Mouse (Mus musculus) testis, adult 2 months (tissue): ENCODE data around the gene Pls3. TPM values are rescaled to one million over a fixed set of nuclear protein-coding genes. Genes with fewer than 3 reads are reported as not detected.

Experiments used
- H3K27ac ChIP-seq: fragments of 200-500 bp; 2 replicates; pipeline ENCODE4 v1.5.1; 2012; ENCODE audit warnings: low read depth, low read length; ENCODE audit not compliant: control insufficient read depth, insufficient read depth
- H3K27me3 ChIP-seq: fragments of 200-500 bp; 2 replicates; pipeline ENCODE4 v1.6.1; 2012; ENCODE audit warnings: mild to moderate bottlenecking, low read length, moderate library complexity; ENCODE audit not compliant: control insufficient read depth, insufficient read depth
- H3K36me3 ChIP-seq: fragments of 200-500 bp; 2 replicates; pipeline ENCODE4 v1.6.1; 2012; ENCODE audit warnings: mild to moderate bottlenecking, low read length; ENCODE audit not compliant: control insufficient read depth, insufficient read depth
- H3K4me1 ChIP-seq: fragments of 200-500 bp; 2 replicates; pipeline ENCODE4 v1.6.1; 2012; ENCODE audit warnings: low read length; ENCODE audit not compliant: control insufficient read depth, insufficient read depth
- H3K4me3 ChIP-seq: fragments of 200-500 bp; 2 replicates; pipeline ENCODE4 v1.5.1; 2012; ENCODE audit warnings: low read depth, mild to moderate bottlenecking, low read length, moderate library complexity, mixed read lengths; ENCODE audit not compliant: control insufficient read depth
- CTCF ChIP-seq: fragments of 200-500 bp; IDR thresholded peaks from 2 replicates; pipeline ENCODE4 v1.5.1; 2012; ENCODE audit warnings: low read depth, mild to moderate bottlenecking, inconsistent platforms, low read length, moderate library complexity; ENCODE audit not compliant: control insufficient read depth, insufficient read depth, insufficient replicate concordance
- POLR2A ChIP-seq: fragments of 200-500 bp; IDR thresholded peaks from 2 replicates; pipeline ENCODE4 v1.6.1; 2012; ENCODE audit warnings: low read depth, mild to moderate bottlenecking, inconsistent platforms, low read length, moderate library complexity; ENCODE audit not compliant: control insufficient read depth
- polyA plus RNA-seq: library from polyadenylated mRNA; depleted of rRNA; stranded (reverse); fragments of >200 nt; gene quantifications from 2 replicates; pipeline ENCODE4 v1.2.3, GENCODE M21; 2012

The Pls3 gene
- polyA plus RNA-seq, 1 experiment: 3.2 TPM

DNA sequence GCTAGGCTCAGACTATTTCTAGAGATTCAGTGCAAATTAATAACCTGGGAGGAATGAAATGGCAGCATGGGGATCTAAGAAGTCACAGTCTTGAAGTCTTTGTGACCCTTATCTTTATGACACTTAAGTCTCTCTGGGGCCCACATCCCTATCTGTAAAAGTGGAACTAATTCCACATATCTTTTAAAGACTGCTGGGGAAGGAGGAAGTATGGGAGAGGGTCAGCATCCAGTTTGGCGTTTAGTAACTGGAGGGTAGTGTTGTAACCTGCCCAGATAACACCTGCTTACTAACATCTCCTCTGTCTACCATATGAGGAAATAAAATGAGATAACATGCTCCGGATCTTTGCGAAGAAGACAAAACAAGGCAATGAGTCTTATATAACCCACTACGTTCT is 30.7 kb downstream of the Pls3 start:
- no peak overlapping the region for H3K4me3 ChIP-seq
- H3K4me1 ChIP-seq: no peaks in the 10 kb centered on the region
- no peaks in the 10 kb centered on the region for H3K27me3 ChIP-seq
- H3K27ac ChIP-seq: no peak overlapping the region
- TF ChIP-seq CTCF (no peak), POLR2A (no peak)
- no peaks in the 10 kb centered on the region for H3K36me3 ChIP-seq

DNA sequence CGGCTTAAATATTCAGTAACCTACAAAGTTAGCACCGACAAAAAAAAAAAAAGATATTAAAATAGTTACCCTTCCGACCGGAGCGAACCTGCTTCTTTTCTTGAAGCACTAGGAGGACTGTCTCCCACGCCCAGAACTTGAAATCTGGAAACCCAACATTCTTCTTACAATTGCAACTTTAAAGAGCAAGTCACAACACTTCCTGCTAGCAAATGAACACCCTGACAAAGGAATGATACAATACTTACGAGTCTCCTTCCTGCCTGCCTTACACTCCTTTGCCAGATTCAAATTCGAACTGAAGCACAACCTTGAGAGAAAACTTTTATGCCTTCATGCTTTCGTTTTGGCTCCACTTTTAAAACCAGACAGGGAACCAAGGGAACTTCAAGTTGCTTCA is 32.1 kb downstream of the Pls3 start:
- no peak for TF ChIP-seq POLR2A
- TF ChIP-seq CTCF: no peak
- H3K36me3 ChIP-seq: no peaks in the 10 kb centered on the region
- H3K4me3 ChIP-seq: no peak overlapping the region
- H3K27ac ChIP-seq: no peak overlapping the region
- no peaks in the 10 kb centered on the region for H3K4me1 ChIP-seq
- no peaks in the 10 kb centered on the region for H3K27me3 ChIP-seq

DNA sequence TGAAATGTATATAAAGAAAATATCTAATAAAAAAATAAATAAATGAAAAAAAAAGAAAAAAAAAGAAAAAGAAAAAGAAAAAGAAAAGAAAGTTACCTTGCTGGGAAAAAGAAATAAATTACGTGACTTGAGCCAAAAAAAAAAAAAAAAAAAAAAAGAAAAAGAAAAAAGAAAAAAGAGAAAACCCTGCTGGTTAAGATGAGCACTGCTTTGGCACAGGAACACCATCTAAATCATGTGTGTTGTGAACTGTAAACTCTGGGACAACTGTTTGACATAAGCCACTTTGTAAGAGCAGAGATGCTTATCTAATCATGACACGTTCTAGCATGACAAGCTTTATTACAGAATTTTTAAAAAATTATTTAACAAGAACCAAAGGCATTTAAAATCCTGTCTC is 32.9 kb downstream of the Pls3 start:
- Histone ChIP-seq H3K4me1 (no peaks in the 10 kb centered on the region), H3K27me3 (no peaks in the 10 kb centered on the region), H3K4me3 (no peak overlapping the region), H3K36me3 (no peaks in the 10 kb centered on the region), H3K27ac (no peak overlapping the region)
- TF ChIP-seq CTCF (no peak), POLR2A (no peak)

DNA sequence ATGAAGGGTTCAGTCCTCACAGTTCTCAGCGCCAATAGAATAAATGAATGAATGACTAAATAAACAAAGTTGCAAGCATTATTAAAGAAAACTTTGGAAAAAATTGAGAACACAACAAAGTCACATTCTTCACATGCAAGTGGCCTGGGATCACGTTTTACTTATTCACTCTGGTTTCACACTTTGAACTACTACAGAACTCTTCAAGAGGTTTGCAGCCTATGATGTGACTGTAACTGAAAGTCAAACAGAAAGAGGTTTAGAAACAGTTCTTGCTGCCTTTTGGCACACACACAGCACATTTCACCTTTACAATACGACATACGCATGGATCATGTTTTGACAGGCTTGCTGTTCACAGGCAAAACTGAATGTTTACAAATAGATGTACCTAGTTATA is 34.7 kb downstream of the Pls3 start:
- TF ChIP-seq POLR2A: no peak
- no peak for TF ChIP-seq CTCF
- H3K4me1 ChIP-seq: no peaks in the 10 kb centered on the region
- H3K27me3 ChIP-seq: no peaks in the 10 kb centered on the region
- H3K4me3 ChIP-seq: no peak overlapping the region
- H3K27ac ChIP-seq: no peak overlapping the region
- H3K36me3 ChIP-seq: no peaks in the 10 kb centered on the region

DNA sequence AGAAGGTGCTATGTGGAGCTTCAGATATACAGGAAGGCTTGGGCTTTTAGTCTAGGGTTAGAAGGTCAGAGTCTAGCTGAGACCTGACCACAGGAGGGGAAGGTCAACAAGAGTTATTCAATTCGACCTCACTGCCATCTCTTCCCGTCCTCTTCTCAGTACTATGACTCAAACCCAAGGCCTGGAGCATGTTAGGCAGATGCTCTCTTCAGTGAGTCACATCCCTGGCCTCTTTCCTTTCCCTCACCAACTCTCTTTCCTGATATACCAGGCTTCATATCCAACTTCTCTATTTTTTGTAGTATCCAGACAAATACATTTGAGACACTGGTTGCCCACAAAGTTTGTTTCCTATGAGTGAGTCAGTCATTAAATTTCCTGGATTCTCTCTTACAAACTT is 40.1 kb downstream of the Pls3 start:
- Histone ChIP-seq H3K27me3 (no peaks in the 10 kb centered on the region), H3K27ac (no peak overlapping the region), H3K4me3 (no peak overlapping the region), H3K4me1 (no peaks in the 10 kb centered on the region), H3K36me3 (no peaks in the 10 kb centered on the region)
- TF ChIP-seq CTCF (no peak), POLR2A (no peak)

DNA sequence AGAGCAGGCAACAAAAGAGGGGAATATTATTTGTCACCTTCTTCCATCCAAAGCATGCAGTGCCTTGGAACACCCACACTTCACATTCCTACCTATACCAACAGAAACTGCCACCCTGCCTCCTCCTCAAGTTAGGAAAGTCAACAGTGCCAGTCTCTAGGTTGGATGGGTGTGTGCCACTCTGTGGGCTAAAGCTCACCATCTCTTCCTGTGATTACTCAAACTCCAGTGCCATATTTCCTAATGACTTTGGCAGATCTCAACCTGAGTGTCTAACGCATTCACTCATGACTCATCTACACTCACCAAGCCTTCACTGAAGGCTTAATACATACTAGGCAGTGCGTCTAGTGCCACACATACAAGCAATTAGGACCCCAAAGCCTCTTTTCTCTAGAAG is 40.7 kb downstream of the Pls3 start:
- Histone ChIP-seq H3K4me3 (no peak overlapping the region), H3K36me3 (no peaks in the 10 kb centered on the region), H3K4me1 (no peaks in the 10 kb centered on the region), H3K27me3 (no peaks in the 10 kb centered on the region), H3K27ac (no peak overlapping the region)
- no peak for TF ChIP-seq CTCF
- no peak for TF ChIP-seq POLR2A

DNA sequence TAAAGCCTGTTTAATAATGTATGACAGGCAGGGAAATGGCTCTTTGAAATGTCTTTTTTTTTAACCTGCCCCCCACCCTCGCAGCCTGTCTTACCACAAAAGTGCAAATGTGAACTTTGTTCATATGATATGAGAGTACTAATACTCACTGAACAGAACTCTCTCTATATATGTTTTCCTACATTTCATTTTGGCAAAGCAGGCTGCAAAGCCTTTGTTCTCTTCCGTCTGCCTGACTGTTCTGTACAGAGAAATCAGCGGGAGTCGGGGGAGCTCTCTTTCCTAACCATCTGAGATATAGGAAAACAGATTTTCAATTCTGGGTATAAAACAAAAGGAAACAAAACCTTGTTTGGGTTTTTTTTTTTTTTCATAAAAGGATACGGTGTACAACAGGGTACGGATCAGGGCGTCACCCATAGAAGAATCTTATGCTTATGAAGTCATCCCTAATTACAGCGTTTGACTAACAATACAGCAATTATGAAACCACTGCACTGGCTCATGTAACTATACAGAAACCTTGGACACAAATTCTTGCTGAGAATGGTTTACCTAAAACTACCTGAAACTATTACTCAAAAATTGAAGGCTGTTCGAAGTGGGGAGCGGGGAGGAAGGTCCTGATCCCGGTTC is 41.9 kb downstream of the Pls3 start:
- Histone ChIP-seq H3K4me3 (no peak overlapping the region), H3K36me3 (no peaks in the 10 kb centered on the region)
- TF ChIP-seq POLR2A (no peak), CTCF (no peak)

DNA sequence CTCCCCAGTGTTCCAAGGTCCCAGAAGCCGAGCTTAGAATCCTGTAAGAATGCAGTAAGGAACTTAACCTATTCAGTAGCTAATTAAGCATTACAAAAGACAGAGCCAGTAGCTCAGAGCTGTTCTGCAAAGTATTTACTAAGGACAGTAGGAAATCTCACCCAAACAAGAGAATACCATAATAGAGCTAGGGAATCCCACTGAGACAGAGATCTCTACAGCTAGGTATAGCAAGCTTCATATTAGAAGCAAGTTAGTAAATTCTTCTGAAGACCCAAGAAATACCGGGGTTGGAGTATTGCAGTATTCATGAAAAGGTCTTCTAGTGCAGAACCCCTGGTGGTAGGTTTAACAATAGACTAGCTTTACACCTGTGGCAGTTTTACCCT is 45.1 kb downstream of the Pls3 start:
- TF ChIP-seq CTCF: no peak
- TF ChIP-seq POLR2A: no peak
- H3K4me1 ChIP-seq: no peaks in the 10 kb centered on the region
- no peaks in the 10 kb centered on the region for H3K36me3 ChIP-seq
- H3K27ac ChIP-seq: no peak overlapping the region
- no peaks in the 10 kb centered on the region for H3K27me3 ChIP-seq
- no peak overlapping the region for H3K4me3 ChIP-seq

More for the DNA sequence above, 41.9 kb downstream of the Pls3 start:
- Histone ChIP-seq H3K27me3 (no peaks in the 10 kb centered on the region), H3K4me1 (no peaks in the 10 kb centered on the region), H3K27ac (no peak overlapping the region)
